ENCODE assay signal across 8 mouse cellular contexts in genomic region chr11:69922012-69922756, GRCm38 (mm10). TPM values are rescaled to one million over a fixed set of nuclear protein-coding genes. Genes with fewer than 3 reads are reported as not detected.
DNase-seq lines count a peak whose midpoint lies in the region; ATAC-seq and TF ChIP-seq lines count a peak whose summit lies in the region.

No protein-coding gene starts in this region.

- H3K27ac ChIP-seq in heart, embryonic 15.5 days: peak overlapping the region; percentile 92
- H3K27ac ChIP-seq in forebrain, postnatal 0 days (ENCODE audit: low read depth, low read length): peak overlapping the region; percentile 83
- peak overlapping the region; percentile 99 for H3K27ac ChIP-seq in midbrain, embryonic 10.5 days (replicated peaks)

- H3K4me1 ChIP-seq in heart, embryonic 15.5 days (replicated peaks): peaks cover 26% of the 10 kb centered on the region
- peaks cover 7% of the 10 kb centered on the region; the same call in 1 of the 2 replicates for H3K4me1 ChIP-seq in forebrain, postnatal 0 days (ENCODE audit: insufficient read depth)
- H3K4me1 ChIP-seq in midbrain, embryonic 10.5 days: peaks cover 36% of the 10 kb centered on the region

- peaks cover 19% of the 10 kb centered on the region for H3K36me3 ChIP-seq in heart, embryonic 15.5 days
- peaks cover 20% of the 10 kb centered on the region for H3K36me3 ChIP-seq in forebrain, postnatal 0 days (ENCODE audit: insufficient read depth)
- peaks cover 26% of the 10 kb centered on the region for H3K36me3 ChIP-seq in midbrain, embryonic 10.5 days

- peak overlapping the region; percentile 96 for H3K4me3 ChIP-seq in heart, embryonic 15.5 days
- peak overlapping the region; percentile 45 for H3K4me3 ChIP-seq in forebrain, postnatal 0 days (ENCODE audit: low read depth, low read length)
- peak overlapping the region; percentile 99 for H3K4me3 ChIP-seq in midbrain, embryonic 10.5 days

- H3K9ac ChIP-seq in heart, embryonic 15.5 days: peak overlapping the region; percentile 61
- H3K9ac ChIP-seq in forebrain, postnatal 0 days: peak overlapping the region; percentile 42

- no peaks in the 10 kb centered on the region for H3K27me3 ChIP-seq in heart, embryonic 15.5 days
- no peaks in the 10 kb centered on the region for H3K27me3 ChIP-seq in forebrain, postnatal 0 days (ENCODE audit: insufficient read depth, low read length)
- H3K27me3 ChIP-seq in midbrain, embryonic 10.5 days (ENCODE audit: low read depth, poor library complexity, severe bottlenecking): no peaks in the 10 kb centered on the region

- intact Hi-C loops in heart, postnatal 14 days (cut with DNase I): loop anchor here (5.0 kb wide), 1 partner anchor 55 kb away; no protein-coding TSS in a partner anchor

- peak overlapping the region; percentile 72 for H3K4me2 ChIP-seq in heart, embryonic 15.5 days
- H3K4me2 ChIP-seq in forebrain, postnatal 0 days (ENCODE audit: low read depth): peak overlapping the region; percentile 57

- no peak for TF ChIP-seq CTCF in forebrain, postnatal 0 days (IDR thresholded peaks at IDR 0.05; ENCODE audit: low read depth)

- no peak for ATAC-seq in heart, embryonic 15.5 days (replicated peaks; ENCODE audit: insufficient number of reproducible peaks, insufficient read depth, low FRiP score, low read depth)
- no peak for ATAC-seq in forebrain, postnatal 0 days
- no peak for ATAC-seq in megakaryocyte progenitor cell, adult 5-6 weeks (replicated peaks; ENCODE audit: poor library complexity)

- no peak for DNase-seq in heart, postnatal 14 days
- peak; percentile 49 for DNase-seq in ES-CJ7 (ENCODE audit: low read depth, low spot score)
- no peak for DNase-seq in forebrain, postnatal 0 days
- no peak for DNase-seq in midbrain, embryonic 10.5 days (ENCODE audit: low spot score)
- no peak for DNase-seq in cerebellum, postnatal 14 days
- DNase-seq in cerebellum, adult 9-10 months: no peak

- 5% methylated on average over 12 of the region's 12 CpGs for WGBS in heart, embryonic 15.5 days
- 2% methylated on average over 12 of the region's 12 CpGs for WGBS in forebrain, postnatal 0 days
- WGBS in midbrain, embryonic 10.5 days: 5% methylated on average over 12 of the region's 12 CpGs

- H3K9me3 ChIP-seq in heart, embryonic 15.5 days (replicated peaks): no peaks in the 10 kb centered on the region
- H3K9me3 ChIP-seq in forebrain, postnatal 0 days (ENCODE audit: low read length): no peaks in the 10 kb centered on the region
- H3K9me3 ChIP-seq in midbrain, embryonic 10.5 days (replicated peaks): no peaks in the 10 kb centered on the region

RNA-seq across cellular contexts. Expression of gene Eif5a, which starts 0.4 kb away (rescaled TPM):
- polyA plus RNA-seq in heart, embryonic 15.5 days (2015; fragmentation: Nextera tagmentation; extraction: Ambion mirVana): 975 and 1,130 TPM in 2 replicates
- total RNA-seq in heart, postnatal 14 days (2021): 100 to 1,000 TPM; 434 to 455 TPM
- 489 and 520 TPM in 2 replicates for total RNA-seq in forebrain, postnatal 0 days (2014; rRNA removed)
- 1,306 and 1,372 TPM in 2 replicates for polyA plus RNA-seq in forebrain, postnatal 0 days (2015; fragmentation: Nextera tagmentation; extraction: Ambion mirVana)
- 2,258 and 2,701 TPM in 2 replicates for polyA plus RNA-seq in midbrain, embryonic 10.5 days (2016; fragmentation: Nextera tagmentation; extraction: Ambion mirVana)
- 1,355 and 1,412 TPM in 2 replicates for total RNA-seq in megakaryocyte progenitor cell, adult 5-6 weeks (2015)
- 1,221 and 1,257 TPM in 2 replicates for total RNA-seq in megakaryocyte progenitor cell, adult 5-6 weeks (2017)

RNA-seq across cellular contexts. Expression of gene Gps2, which starts 8.5 kb away (rescaled TPM):
- 44.8 and 54.9 TPM in 2 replicates for polyA plus RNA-seq in heart, embryonic 15.5 days (2015; fragmentation: Nextera tagmentation; extraction: Ambion mirVana)
- total RNA-seq in heart, postnatal 14 days (2021): 10 to 100 TPM; 28.8 to 30.6 TPM
- 44.4 and 48.0 TPM in 2 replicates for total RNA-seq in forebrain, postnatal 0 days (2014; rRNA removed)
- 64.9 and 67.1 TPM in 2 replicates for polyA plus RNA-seq in forebrain, postnatal 0 days (2015; fragmentation: Nextera tagmentation; extraction: Ambion mirVana)
- 98.4 and 111 TPM in 2 replicates for polyA plus RNA-seq in midbrain, embryonic 10.5 days (2016; fragmentation: Nextera tagmentation; extraction: Ambion mirVana)
- total RNA-seq in megakaryocyte progenitor cell, adult 5-6 weeks (2015): 106 and 114 TPM in 2 replicates
- 46.2 and 56.3 TPM in 2 replicates for total RNA-seq in megakaryocyte progenitor cell, adult 5-6 weeks (2017)

RNA-seq across cellular contexts. Expression of gene Ybx2, which starts 13.4 kb away (rescaled TPM):
- polyA plus RNA-seq in heart, embryonic 15.5 days (2015; fragmentation: Nextera tagmentation; extraction: Ambion mirVana): 5.5 and 5.7 TPM in 2 replicates
- total RNA-seq in heart, postnatal 14 days (2021): 10 to 100 TPM; 14.4 to 21.8 TPM
- total RNA-seq in forebrain, postnatal 0 days (2014; rRNA removed): 7.8 and 22.8 TPM in 2 replicates
- polyA plus RNA-seq in forebrain, postnatal 0 days (2015; fragmentation: Nextera tagmentation; extraction: Ambion mirVana): 1.5 and 2.5 TPM in 2 replicates
- 2.4 and 2.8 TPM in 2 replicates for polyA plus RNA-seq in midbrain, embryonic 10.5 days (2016; fragmentation: Nextera tagmentation; extraction: Ambion mirVana)
- total RNA-seq in megakaryocyte progenitor cell, adult 5-6 weeks (2015): 0.32 TPM in 1 of 2 replicates, not detected in the other
- total RNA-seq in megakaryocyte progenitor cell, adult 5-6 weeks (2017): not detected in 2 replicates

RNA-seq across cellular contexts. Expression of gene Neurl4, which starts 21.3 kb away (rescaled TPM):
- polyA plus RNA-seq in heart, embryonic 15.5 days (2015; fragmentation: Nextera tagmentation; extraction: Ambion mirVana): 5.2 and 7.0 TPM in 2 replicates
- total RNA-seq in heart, postnatal 14 days (2021): 10 to 100 TPM; 43.5 to 45.8 TPM
- 97.4 and 155 TPM in 2 replicates for total RNA-seq in forebrain, postnatal 0 days (2014; rRNA removed)
- 15.6 and 18.2 TPM in 2 replicates for polyA plus RNA-seq in forebrain, postnatal 0 days (2015; fragmentation: Nextera tagmentation; extraction: Ambion mirVana)
- 12.8 and 14.3 TPM in 2 replicates for polyA plus RNA-seq in midbrain, embryonic 10.5 days (2016; fragmentation: Nextera tagmentation; extraction: Ambion mirVana)
- 9.5 and 11.0 TPM in 2 replicates for total RNA-seq in megakaryocyte progenitor cell, adult 5-6 weeks (2015)
- 20.2 and 21.6 TPM in 2 replicates for total RNA-seq in megakaryocyte progenitor cell, adult 5-6 weeks (2017)

RNA-seq across cellular contexts. Expression of gene 2810408A11Rik, which starts 21.4 kb away (rescaled TPM):
- polyA plus RNA-seq in heart, embryonic 15.5 days (2015; fragmentation: Nextera tagmentation; extraction: Ambion mirVana): 3.7 and 5.8 TPM in 2 replicates
- total RNA-seq in heart, postnatal 14 days (2021): 1 to 10 TPM in 1 of 2 experiments, under 1 TPM in 1; 0.95 to 1.1 TPM
- 9.2 and 10.5 TPM in 2 replicates for total RNA-seq in forebrain, postnatal 0 days (2014; rRNA removed)
- 10.6 and 11.4 TPM in 2 replicates for polyA plus RNA-seq in forebrain, postnatal 0 days (2015; fragmentation: Nextera tagmentation; extraction: Ambion mirVana)
- 14.8 and 20.5 TPM in 2 replicates for polyA plus RNA-seq in midbrain, embryonic 10.5 days (2016; fragmentation: Nextera tagmentation; extraction: Ambion mirVana)
- total RNA-seq in megakaryocyte progenitor cell, adult 5-6 weeks (2015): 1.9 and 3.0 TPM in 2 replicates
- total RNA-seq in megakaryocyte progenitor cell, adult 5-6 weeks (2017): 1.7 and 6.6 TPM in 2 replicates

Comparison
In these comparisons a context has a peak if more than half of its experiments do, and no peak if none do; other contexts are left out.
1. H3K4me3 ChIP-seq: peak in every context shown above with its lines; median percentile 99 in midbrain, embryonic 10.5 days; 96 in heart, embryonic 15.5 days; 45 in forebrain, postnatal 0 days.